Mouse (Mus musculus) CH12.LX (cell line): Measurements from ENCODE around the gene Cda. TPM values are rescaled to one million over a fixed set of nuclear protein-coding genes. Genes with fewer than 3 reads are reported as not detected.

ENCODE experiments used
- DNase-seq: peaks from one replicate; pipeline ENCODE4 v3.0.0-alpha.2; 2013; ENCODE audit errors: extremely low read depth
- H3K27ac ChIP-seq: 2 replicates; pipeline ENCODE4 v1.5.1; 2012; ENCODE audit warnings: low read depth, mild to moderate bottlenecking, control low read depth, moderate library complexity; ENCODE audit not compliant: insufficient read depth
- H3K27me3 ChIP-seq: replicated peaks from 2 replicates; pipeline ENCODE3; 2012; ENCODE audit warnings: inconsistent platforms
- H3K36me3 ChIP-seq, 2 experiments: replicated peaks in 1 of 2; 2 replicates each; pipeline versions ENCODE3 to v1.6.1; 2012; ENCODE audit warnings: inconsistent platforms in 1 of 2, low read length in 1 of 2, mild to moderate bottlenecking in 1 of 2, mixed read lengths in 1 of 2, moderate library complexity in 1 of 2; ENCODE audit not compliant: control insufficient read depth in 1 of 2, insufficient read depth in 1 of 2
- H3K4me1 ChIP-seq, 2 experiments: 2 replicates each; pipeline ENCODE4 v1.6.1; 2012; ENCODE audit warnings: inconsistent platforms in 1 of 2, moderate library complexity in 1 of 2; ENCODE audit not compliant: insufficient read depth in 2 of 2, control insufficient read depth in 1 of 2
- H3K4me2 ChIP-seq: 2 replicates; pipeline ENCODE4 v1.6.1; 2012; ENCODE audit warnings: low read depth, mild to moderate bottlenecking, control low read depth; ENCODE audit not compliant: poor library complexity, insufficient read depth, severe bottlenecking
- H3K4me3 ChIP-seq, 3 experiments: fragments of 150-350 bp in 1 of 3; sonication (generic) in 1 of 3; replicated peaks in 1 of 3; 2 replicates each; pipeline versions ENCODE3 to v1.5.1; 2011 to 2012; ENCODE audit warnings: low read depth in 2 of 3, low read length in 2 of 3, mild to moderate bottlenecking in 2 of 3, moderate library complexity in 2 of 3, control low read depth in 1 of 3, improper control_type of control experiment in 1 of 3, inconsistent platforms in 1 of 3, mixed read lengths in 1 of 3; ENCODE audit not compliant: poor library complexity in 1 of 3
- H3K79me2 ChIP-seq: replicated peaks from 2 replicates; pipeline ENCODE4 v1.6.1; 2012; ENCODE audit warnings: mild to moderate bottlenecking, moderate library complexity; ENCODE audit not compliant: control insufficient read depth, poor library complexity, insufficient read depth, severe bottlenecking; ENCODE audit errors: extremely low read depth
- H3K9ac ChIP-seq: 2 replicates; pipeline ENCODE4 v1.6.1; 2012; ENCODE audit warnings: low read depth, mild to moderate bottlenecking, control low read depth, moderate library complexity; ENCODE audit not compliant: insufficient read depth
- H3K9me3 ChIP-seq: replicated peaks from 2 replicates; pipeline ENCODE3; 2012; ENCODE audit warnings: low read length, inconsistent platforms, mixed read lengths
- BHLHE40 ChIP-seq: IDR thresholded peaks from 2 replicates; pipeline ENCODE4 v1.6.1; 2011; ENCODE audit warnings: mild to moderate bottlenecking, low read depth, low read length, improper control_type of control experiment
- CHD2 ChIP-seq: IDR thresholded peaks from 2 replicates; pipeline ENCODE4 v1.6.1; 2011; ENCODE audit warnings: low read length, improper control_type of control experiment
- CTCF ChIP-seq, 2 experiments: IDR thresholded peaks in 1 of 2; conservative IDR thresholded peaks in 1 of 2; 2 replicates each; pipeline ENCODE4 v1.5.1; 2011 to 2012; ENCODE audit warnings: low read depth in 2 of 2, low read length in 2 of 2, improper control_type of control experiment in 1 of 2, inconsistent platforms in 1 of 2, mild to moderate bottlenecking in 1 of 2, moderate library complexity in 1 of 2
- E2F4 ChIP-seq: IDR thresholded peaks from 2 replicates; pipeline ENCODE4 v1.6.1; 2011; ENCODE audit warnings: low read depth, low read length, improper control_type of control experiment; ENCODE audit not compliant: insufficient replicate concordance
- EP300 ChIP-seq: IDR thresholded peaks from 2 replicates; pipeline ENCODE4 v1.6.1; 2011; ENCODE audit warnings: low read length, improper control_type of control experiment
- ETS1 ChIP-seq: conservative IDR thresholded peaks from 2 replicates; pipeline ENCODE4 v1.6.1; 2012; ENCODE audit warnings: low read depth, mild to moderate bottlenecking, inconsistent platforms, low read length, improper control_type of control experiment, moderate library complexity
- GABPA ChIP-seq: IDR thresholded peaks from 2 replicates; pipeline ENCODE4 v1.6.1; 2012; ENCODE audit warnings: low read depth, low read length, improper control_type of control experiment, inconsistent platforms; ENCODE audit not compliant: insufficient replicate concordance
- MAFK ChIP-seq: IDR thresholded peaks from 2 replicates; pipeline ENCODE4 v1.6.1; 2011; ENCODE audit warnings: low read length, improper control_type of control experiment; ENCODE audit not compliant: insufficient replicate concordance
- MAZ ChIP-seq: IDR thresholded peaks from 2 replicates; pipeline ENCODE4 v1.6.1; 2012; ENCODE audit warnings: low read depth, mild to moderate bottlenecking, inconsistent platforms, low read length, improper control_type of control experiment, moderate library complexity
- MEF2A ChIP-seq: IDR thresholded peaks from 2 replicates; pipeline ENCODE4 v1.6.1; 2014; ENCODE audit warnings: low read depth, mild to moderate bottlenecking, inconsistent platforms, low read length, improper control_type of control experiment, borderline replicate concordance
- POLR2AphosphoS2 ChIP-seq: IDR thresholded peaks from 2 replicates; pipeline ENCODE4 v1.6.1; 2011; ENCODE audit warnings: low read depth, low read length, improper control_type of control experiment
- SIN3A ChIP-seq: IDR thresholded peaks from 2 replicates; pipeline ENCODE4 v1.6.1; 2012; ENCODE audit warnings: low read length, improper control_type of control experiment, inconsistent platforms
- UBTF ChIP-seq: IDR thresholded peaks from 2 replicates; pipeline ENCODE4 v1.6.1; 2012; ENCODE audit warnings: low read depth, mild to moderate bottlenecking, inconsistent platforms, low read length, improper control_type of control experiment, moderate library complexity
- USF1 ChIP-seq: IDR thresholded peaks from 2 replicates; pipeline ENCODE4 v1.6.1; 2014; ENCODE audit warnings: low read depth, mild to moderate bottlenecking, inconsistent platforms, low read length, improper control_type of control experiment
- ZC3H11A ChIP-seq: IDR thresholded peaks from 2 replicates; pipeline ENCODE4 v1.6.1; 2012; ENCODE audit warnings: low read depth, mild to moderate bottlenecking, inconsistent platforms, low read length, improper control_type of control experiment
- ZKSCAN1 ChIP-seq: IDR thresholded peaks from 2 replicates; pipeline ENCODE4 v1.6.1; 2012; ENCODE audit warnings: low read depth, inconsistent platforms, low read length, improper control_type of control experiment, borderline replicate concordance
- ZMIZ1 ChIP-seq: IDR thresholded peaks from 2 replicates; pipeline ENCODE4 v1.6.1; 2012; ENCODE audit warnings: low read depth, mild to moderate bottlenecking, inconsistent platforms, low read length, improper control_type of control experiment
- ZNF384 ChIP-seq: IDR thresholded peaks from 2 replicates; pipeline ENCODE4 v1.6.1; 2012; ENCODE audit warnings: low read depth, low read length, improper control_type of control experiment, inconsistent platforms
- dilution Hi-C: fragments of 300-500 bp; cut with MboI; formaldehyde crosslinking; loops from 2 replicates; pipeline ENCODE4 v1.14.3; 2020; ENCODE audit warnings: low sequenced_read_pairs; ENCODE audit not compliant: extremely low pct_unique_long_range_greater_than_20kb, extremely low pct_ligation_motif_present
- in situ Hi-C: fragments of 300-500 bp; cut with MboI; formaldehyde crosslinking; loops from 3 replicates; pipeline ENCODE4 v1.14.3; 2019; ENCODE audit warnings: low sequenced_read_pairs, low pct_ligation_motif_present, low pct_unique_long_range_greater_than_20kb, mixed read lengths
- polyA plus RNA-seq: library from polyadenylated mRNA; unstranded; fragments of >175 nt; gene quantifications from 2 replicates; pipeline ENCODE4 v1.2.1, GENCODE M21; 2012; ENCODE audit warnings: low read depth; ENCODE audit not compliant: insufficient read length
- total RNA-seq, 2 experiments: library from RNA; depleted of rRNA; stranded (reverse); fragments of 300-350 nt in 1 of 2; fragments of >200 nt in 1 of 2; gene quantifications; 2 replicates each; pipeline ENCODE4 v1.2.3; 2012 to 2014

The Cda gene
- total and polyA plus RNA-seq, 3 experiments, result not detected

DNA sequence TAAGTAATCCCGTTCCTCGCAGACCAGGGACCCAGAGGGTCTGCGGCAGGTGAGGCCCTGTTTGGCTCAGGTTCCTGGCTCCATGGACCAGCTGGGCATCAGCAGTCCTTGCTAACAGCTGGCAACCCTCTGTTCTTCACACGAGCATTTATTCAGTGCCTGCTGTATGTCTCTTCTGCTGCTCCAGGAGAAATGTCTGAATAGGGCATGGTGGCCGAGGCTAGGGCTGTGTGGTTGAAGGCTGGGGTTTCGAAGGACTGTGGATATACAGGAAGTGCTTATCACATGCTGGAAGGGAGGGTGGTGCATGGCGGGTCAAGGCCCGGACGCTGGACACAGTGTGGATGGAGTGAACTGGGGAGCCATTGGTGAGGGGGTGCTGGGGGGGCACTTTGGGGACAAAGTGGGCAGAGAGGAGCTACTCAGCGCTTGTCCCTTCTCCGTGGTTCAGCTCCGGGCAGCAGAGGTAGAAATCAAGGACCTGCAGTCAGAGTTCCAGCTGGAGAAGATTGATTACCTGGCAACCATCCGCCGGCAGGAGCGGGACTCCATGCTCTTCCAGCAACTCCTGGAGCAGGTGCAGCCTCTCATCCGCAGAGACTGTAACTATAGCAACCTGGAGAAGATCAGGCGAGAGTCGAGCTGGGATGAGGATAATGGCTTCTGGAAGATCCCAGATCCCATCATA is 74.4 kb downstream of the Cda start:
- dilution Hi-C loops, result no loop called here
- H3K4me2 ChIP-seq, result no peak overlapping the region
- no peak for DNase-seq
- no peaks in the 10 kb centered on the region for H3K79me2 ChIP-seq
- peaks cover 13 to 34% of the 10 kb centered on the region in 2 experiments for H3K4me1 ChIP-seq
- TF ChIP-seq GABPA, result no peak
- TF ChIP-seq POLR2AphosphoS2, result no peak
- TF ChIP-seq MAFK, result no peak
- TF ChIP-seq CHD2, result no peak
- no peak for TF ChIP-seq USF1
- TF ChIP-seq BHLHE40, result no peak
- TF ChIP-seq ZMIZ1, result no peak
- TF ChIP-seq ETS1, result no peak
- no peak for TF ChIP-seq EP300
- TF ChIP-seq MAZ, result no peak
- no peak for TF ChIP-seq ZNF384
- no peak for TF ChIP-seq MEF2A
- no peak for TF ChIP-seq SIN3A
- TF ChIP-seq CTCF (conservative IDR thresholded peaks at IDR 0.05 in 1 of 2, IDR thresholded peaks at IDR 0.05 in 1 of 2; ENCODE audit: low read depth in 2 of 2, low read length in 2 of 2), result no peak
- no peak for TF ChIP-seq UBTF
- TF ChIP-seq ZKSCAN1, result no peak
- no peak for TF ChIP-seq ZC3H11A
- H3K9ac ChIP-seq, result no peak overlapping the region
- H3K9me3 ChIP-seq, result no peaks in the 10 kb centered on the region
- H3K27ac ChIP-seq, result no peak overlapping the region
- H3K4me3 ChIP-seq, result no peak overlapping the region
- peaks cover 5% of the 10 kb centered on the region for H3K27me3 ChIP-seq
- H3K36me3 ChIP-seq, result no peaks in the 10 kb centered on the region
- in situ Hi-C loops, result no loop called here

DNA sequence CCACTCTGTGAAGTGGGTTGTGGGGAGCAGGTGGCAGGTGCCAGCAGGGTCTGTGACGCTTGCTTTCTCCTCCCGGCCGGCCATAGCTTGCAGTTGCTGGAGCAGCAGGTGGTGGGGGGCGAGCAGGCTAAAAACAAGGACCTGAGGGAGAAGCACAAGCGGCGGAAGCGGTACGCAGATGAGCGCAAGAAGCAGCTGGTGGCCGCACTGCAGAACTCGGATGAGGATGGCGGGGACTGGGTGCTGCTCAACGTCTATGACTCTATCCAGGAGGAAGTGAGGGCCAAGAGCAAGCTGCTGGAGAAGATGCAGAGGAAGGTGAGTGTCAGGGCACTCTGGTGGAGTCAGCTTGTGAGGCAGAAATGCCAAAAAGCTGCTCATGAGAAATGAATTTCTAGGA is 75.8 kb downstream of the Cda start:
- peaks cover 2% of the 10 kb centered on the region for H3K27me3 ChIP-seq
- no peak overlapping the region for H3K4me3 ChIP-seq
- no peaks in the 10 kb centered on the region for H3K9me3 ChIP-seq
- H3K4me1 ChIP-seq, result peaks cover 16 to 46% of the 10 kb centered on the region in 2 experiments
- no peak for TF ChIP-seq E2F4
- H3K9ac ChIP-seq, result no peak overlapping the region
- no peaks in the 10 kb centered on the region for H3K36me3 ChIP-seq
- no peak overlapping the region for H3K4me2 ChIP-seq
- no peaks in the 10 kb centered on the region for H3K79me2 ChIP-seq
- H3K27ac ChIP-seq, result no peak overlapping the region
- dilution Hi-C loops, result no loop called here
- in situ Hi-C loops, result no loop called here
- no peak for DNase-seq
